ENCODE assay signal across 9 mouse cellular contexts in the genomic region with DNA sequence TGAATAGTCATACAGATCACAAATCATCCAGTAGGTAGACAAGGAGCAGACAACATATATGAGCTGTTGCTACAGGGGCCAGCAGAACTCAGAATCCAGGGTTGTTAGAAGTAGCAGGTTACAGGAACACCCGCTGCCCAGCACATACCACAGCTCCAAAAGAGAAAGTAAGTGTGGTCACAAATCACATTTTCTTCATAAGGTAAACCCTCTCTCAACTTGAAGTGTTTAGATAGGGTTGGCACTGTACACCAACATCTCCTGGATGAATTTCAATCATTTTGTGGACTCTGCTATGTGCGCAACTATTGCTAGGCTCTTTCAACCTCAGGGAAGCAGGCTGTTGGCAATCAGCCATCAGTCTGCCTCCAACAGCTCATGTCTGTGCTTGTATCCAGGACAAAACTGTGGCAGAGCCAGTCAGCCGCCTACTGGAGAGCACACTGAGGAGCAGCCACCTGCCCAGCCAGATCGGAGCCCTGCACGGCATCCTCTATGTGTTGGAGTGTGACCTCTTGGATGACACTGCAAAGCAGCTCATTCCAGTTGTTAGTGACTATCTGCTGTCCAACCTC. TPM values are rescaled to one million over a fixed set of nuclear protein-coding genes. Genes with fewer than 3 reads are reported as not detected.
DNase-seq lines count a peak whose midpoint lies in the region; ATAC-seq and TF ChIP-seq lines count a peak whose summit lies in the region.
"Had no signal": no experiment of that assay in that cellular context is flagged by ENCODE, and none has a peak within 500 bp of the region (broad histone marks: within the 10 kb centered on the region; RNA-seq: fewer than 3 reads in every experiment).

No protein-coding gene starts in this region.

- no peaks in the 10 kb centered on the region for H3K9me3 ChIP-seq in liver, postnatal 0 days (ENCODE audit: low read length)
- no peaks in the 10 kb centered on the region for H3K9me3 ChIP-seq in heart, embryonic 15.5 days (replicated peaks)
- no peaks in the 10 kb centered on the region for H3K9me3 ChIP-seq in lung, embryonic 14.5 days (ENCODE audit: low read depth, low read length)
- H3K9me3 ChIP-seq: limb, embryonic 13.5 days had no signal

- TF ChIP-seq EP300 in liver, postnatal 0 days (IDR thresholded peaks at IDR 0.05; ENCODE audit: low read depth), result no peak

- H3K4me1 ChIP-seq in liver, postnatal 0 days (ENCODE audit: insufficient read depth), result no peaks in the 10 kb centered on the region
- peaks cover 12% of the 10 kb centered on the region for H3K4me1 ChIP-seq in heart, embryonic 15.5 days (replicated peaks)
- H3K4me1 ChIP-seq in lung, embryonic 14.5 days (ENCODE audit: insufficient read depth), result no peaks in the 10 kb centered on the region
- H3K4me1 ChIP-seq: limb, embryonic 13.5 days had no signal

- no peak overlapping the region for H3K27ac ChIP-seq in liver, postnatal 0 days (ENCODE audit: low read depth)
- peak overlapping the region; percentile 30; the same call in 1 of the 2 replicates for H3K27ac ChIP-seq in heart, embryonic 15.5 days
- peak overlapping the region; percentile 80 for H3K27ac ChIP-seq in lung, embryonic 14.5 days (ENCODE audit: low read depth)
- H3K27ac ChIP-seq: limb, embryonic 13.5 days had no signal

- H3K4me2 ChIP-seq in liver, postnatal 0 days (ENCODE audit: low read depth, low read length), result no peak overlapping the region
- no peak overlapping the region for H3K4me2 ChIP-seq in heart, embryonic 15.5 days
- H3K4me2 ChIP-seq in lung, embryonic 14.5 days, result no peak overlapping the region
- H3K4me2 ChIP-seq: limb, embryonic 13.5 days had no signal

- ATAC-seq in liver, postnatal 0 days, result no peak
- peak; percentile 60 for ATAC-seq in heart, embryonic 15.5 days (replicated peaks; ENCODE audit: insufficient number of reproducible peaks, insufficient read depth, low FRiP score, low read depth)
- peak; percentile 89 for ATAC-seq in lung, embryonic 14.5 days (ENCODE audit: insufficient read depth)
- ATAC-seq in megakaryocyte progenitor cell, adult 5-6 weeks (replicated peaks; ENCODE audit: poor library complexity), result no peak

- DNase-seq in adrenal gland, postnatal 14 days, result peak; percentile 40
- DNase-seq in adrenal gland, adult 18-20 months (ENCODE audit: low spot score in 2 of 2), result no peak
- DNase-seq in liver, postnatal 0 days, result no peak
- DNase-seq in liver, result no peak
- DNase-seq in lung, embryonic 14.5 days, result peak; percentile 85
- DNase-seq in thymus, postnatal 0 days (ENCODE audit: low spot score), result no peak

- peaks cover 73% of the 10 kb centered on the region for H3K36me3 ChIP-seq in liver, postnatal 0 days (replicated peaks; ENCODE audit: insufficient read depth, low read length)
- peaks cover 72% of the 10 kb centered on the region for H3K36me3 ChIP-seq in heart, embryonic 15.5 days
- H3K36me3 ChIP-seq in lung, embryonic 14.5 days (ENCODE audit: insufficient read depth), result peaks cover 82% of the 10 kb centered on the region

- no peaks in the 10 kb centered on the region for H3K27me3 ChIP-seq in liver, postnatal 0 days (ENCODE audit: insufficient read depth, low read length)
- H3K27me3 ChIP-seq in heart, embryonic 15.5 days, result no peaks in the 10 kb centered on the region
- H3K27me3 ChIP-seq in lung, embryonic 14.5 days (ENCODE audit: insufficient read depth, low read length), result no peaks in the 10 kb centered on the region
- H3K27me3 ChIP-seq: limb, embryonic 13.5 days had no signal

- 89% methylated on average over 5 of the region's 5 CpGs for WGBS in liver, postnatal 0 days (ENCODE audit: insufficient replicate concordance)
- 50% methylated on average over 5 of the region's 5 CpGs for WGBS in heart, embryonic 15.5 days
- WGBS in lung, embryonic 14.5 days, result 63% methylated on average over 5 of the region's 5 CpGs

- no peak overlapping the region for H3K4me3 ChIP-seq in liver, postnatal 0 days (ENCODE audit: low read depth, low read length)
- no peak overlapping the region for H3K4me3 ChIP-seq in heart, embryonic 15.5 days
- H3K4me3 ChIP-seq in lung, embryonic 14.5 days (ENCODE audit: low read depth, low read length), result no peak overlapping the region
- H3K4me3 ChIP-seq: limb, embryonic 13.5 days had no signal

- no peak overlapping the region for H3K9ac ChIP-seq in liver, postnatal 0 days (replicated peaks)
- no peak overlapping the region for H3K9ac ChIP-seq in heart, embryonic 15.5 days
- no peak overlapping the region for H3K9ac ChIP-seq in lung, embryonic 14.5 days
- H3K9ac ChIP-seq: limb, embryonic 13.5 days had no signal

- TF ChIP-seq CTCF in liver, postnatal 0 days (IDR thresholded peaks at IDR 0.05; ENCODE audit: low read depth), result 0 out of 2 replicates have a peak, but pooled peaks have one; percentile 13
- peak; percentile 57 for TF ChIP-seq CTCF in lung, embryonic 14.5 days (IDR thresholded peaks at IDR 0.05; ENCODE audit: low read depth)

RNA-seq across cellular contexts. Expression of gene Msantd1, which starts 4.9 kb away (rescaled TPM):
- 1.4 TPM in 2 replicates for total RNA-seq in adrenal gland, postnatal 14 days (2021)
- 1 to 10 TPM; 1.3 to 2.8 TPM for total RNA-seq in adrenal gland, adult 18-20 months (2021)
- 0.05 and 0.22 TPM in 2 replicates for polyA plus RNA-seq in liver, postnatal 0 days (2015; fragmentation: Nextera tagmentation; extraction: Ambion mirVana)
- 0.27 TPM in 1 of 2 replicates, not detected in the other for polyA plus RNA-seq in heart, embryonic 15.5 days (2015; fragmentation: Nextera tagmentation; extraction: Ambion mirVana)
- polyA plus RNA-seq in lung, embryonic 14.5 days (2014; fragmentation: Nextera tagmentation; extraction: Ambion mirVana), result 0.49 and 1.1 TPM in 2 replicates
- total RNA-seq in megakaryocyte progenitor cell, adult 5-6 weeks (2015), result 0.44 and 0.95 TPM in 2 replicates
- total RNA-seq in megakaryocyte progenitor cell, adult 5-6 weeks (2017), result 0.08 and 0.30 TPM in 2 replicates
- polyA plus RNA-seq in thymus, postnatal 0 days (2015; fragmentation: Nextera tagmentation; extraction: Ambion mirVana), result 0.59 and 0.73 TPM in 2 replicates

RNA-seq across cellular contexts. Expression of gene Rgs12, which starts 46.3 kb away (rescaled TPM):
- total RNA-seq in adrenal gland, postnatal 14 days (2021), result 31.0 and 31.9 TPM in 2 replicates
- 10 to 100 TPM in 1 of 2 experiments, 1 to 10 TPM in 1; 6.4 to 20.2 TPM for total RNA-seq in adrenal gland, adult 18-20 months (2021)
- 6.9 and 7.3 TPM in 2 replicates for polyA plus RNA-seq in liver, postnatal 0 days (2015; fragmentation: Nextera tagmentation; extraction: Ambion mirVana)
- 28.7 and 35.0 TPM in 2 replicates for polyA plus RNA-seq in heart, embryonic 15.5 days (2015; fragmentation: Nextera tagmentation; extraction: Ambion mirVana)
- 26.6 and 31.4 TPM in 2 replicates for polyA plus RNA-seq in lung, embryonic 14.5 days (2014; fragmentation: Nextera tagmentation; extraction: Ambion mirVana)
- 9.7 and 12.2 TPM in 2 replicates for total RNA-seq in megakaryocyte progenitor cell, adult 5-6 weeks (2015)
- total RNA-seq in megakaryocyte progenitor cell, adult 5-6 weeks (2017), result 8.3 and 11.8 TPM in 2 replicates
- 19.2 and 25.0 TPM in 2 replicates for polyA plus RNA-seq in thymus, postnatal 0 days (2015; fragmentation: Nextera tagmentation; extraction: Ambion mirVana)

Comparison
In these comparisons a context has a peak if more than half of its experiments do, and no peak if none do; other contexts are left out.
1. DNase-seq: peak in adrenal gland, postnatal 14 days (single experiment) and lung, embryonic 14.5 days (single experiment); none in adrenal gland, adult 18-20 months (0 of 2), liver, postnatal 0 days (single experiment), liver (single experiment) and thymus, postnatal 0 days (single experiment).
2. ATAC-seq: peak in heart, embryonic 15.5 days (single experiment) and lung, embryonic 14.5 days (single experiment); none in liver, postnatal 0 days (single experiment) and megakaryocyte progenitor cell, adult 5-6 weeks (single experiment).